Mouse (Mus musculus) activated CD4-positive, CD25-positive, alpha-beta regulatory T cell, adult 4 months (primary cell): ENCODE results near the gene Fancg. TPM values are rescaled to one million over a fixed set of nuclear protein-coding genes. Genes with fewer than 3 reads are reported as not detected.

Experiments
- ATAC-seq: one replicate; pipeline ENCODE4 v1.8.0; 2017
- polyA plus RNA-seq, 2 experiments: library from polyadenylated mRNA; unstranded; fragments of 100-300 nt; shearing (Covaris generic); gene quantifications; one replicate each; pipeline ENCODE4 v1.2.1; 2017

Fancg gene
- polyA plus RNA-seq, result 10 to 100 TPM; 16.5 to 27.4 TPM

DNA sequence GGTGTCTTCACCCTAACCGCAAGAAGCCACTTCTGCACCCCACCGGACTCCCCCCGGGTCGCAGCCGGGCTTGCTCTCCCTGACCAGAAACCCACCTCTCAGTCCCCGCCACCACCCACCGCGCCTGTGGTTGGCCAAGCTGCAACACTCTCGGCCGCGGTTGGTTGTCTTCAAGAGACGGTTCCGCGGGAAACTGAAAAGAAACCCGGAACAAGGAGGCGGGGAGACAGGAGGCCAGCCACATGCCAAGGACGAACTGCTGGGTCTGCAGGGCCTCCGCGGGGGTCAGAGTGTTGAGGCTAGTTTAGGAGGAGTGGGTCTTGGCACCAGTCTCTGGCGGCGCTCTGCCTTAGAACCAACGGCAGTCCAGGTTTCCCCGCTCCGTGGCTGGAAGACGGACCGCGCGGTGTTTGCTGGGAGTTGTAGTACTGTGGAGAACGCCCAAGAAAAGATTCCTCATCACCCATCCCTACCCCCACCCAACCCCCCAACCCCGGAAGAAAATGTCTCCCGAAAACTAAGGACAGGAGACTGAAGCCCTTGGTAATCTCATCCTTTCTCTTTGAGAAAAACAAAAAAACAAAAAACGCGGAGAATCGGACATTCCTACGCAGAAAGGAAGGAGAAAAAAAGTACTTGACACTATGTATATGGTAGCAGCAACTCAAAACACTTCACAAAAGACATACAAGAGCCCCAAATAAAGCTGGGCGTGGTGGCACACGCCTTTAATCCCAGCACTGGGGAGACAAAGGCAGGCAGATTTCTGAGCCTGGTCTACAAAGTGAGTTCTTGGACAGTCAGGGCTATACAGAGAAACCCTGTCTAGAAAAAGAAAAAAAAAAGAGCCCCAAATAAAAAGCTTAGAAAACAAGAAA, at the start of gene Fancg:
TSS of gene Fancg (minus strand) at position 346 of the 878 bp plus-strand sequence.
- ATAC-seq, result peak; percentile 87

DNA sequence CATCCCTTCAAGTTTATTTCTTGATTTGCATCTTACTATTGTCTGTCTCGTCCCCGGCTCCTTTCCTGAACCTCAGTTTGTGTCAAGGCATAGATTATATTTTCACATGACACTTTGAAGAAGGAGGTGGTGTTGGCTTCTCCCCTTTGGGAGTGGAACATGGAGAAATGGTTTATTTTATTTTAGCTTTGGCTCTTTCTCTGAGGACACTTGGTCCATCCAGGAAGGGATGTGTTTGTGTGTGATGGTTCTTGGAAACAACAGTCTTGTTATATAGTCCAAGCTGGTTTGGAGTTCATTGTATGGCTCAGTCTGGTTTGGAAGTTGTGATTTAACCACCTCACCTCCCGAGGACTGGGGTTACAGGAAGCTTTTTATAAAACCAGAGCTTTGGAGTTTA, 49.4 kb upstream of the Fancg start:
- no peak for ATAC-seq

- ATAC-seq, result peak; percentile 86
Observed at GRCm38 (mm10) chr4:43058753-43059654, 48.7 kb upstream of the Fancg start, which contains the start of gene Unc13b. TSS of gene Unc13b (plus strand) at chr4:43058953.

- no peak for ATAC-seq
Observed at GRCm38 (mm10) chr4:43058392-43058752, 48.1 kb upstream of the Fancg start.

- no peak for ATAC-seq
Observed at GRCm38 (mm10) chr4:43057654-43058053, 47.3 kb upstream of the Fancg start.

GRCm38 (mm10) chr4:43052627-43053026, 42.3 kb upstream of the Fancg start:
- ATAC-seq, result peak; percentile 79

GRCm38 (mm10) chr4:43047231-43047630, 36.9 kb upstream of the Fancg start:
- peak; percentile 41 for ATAC-seq

DNA sequence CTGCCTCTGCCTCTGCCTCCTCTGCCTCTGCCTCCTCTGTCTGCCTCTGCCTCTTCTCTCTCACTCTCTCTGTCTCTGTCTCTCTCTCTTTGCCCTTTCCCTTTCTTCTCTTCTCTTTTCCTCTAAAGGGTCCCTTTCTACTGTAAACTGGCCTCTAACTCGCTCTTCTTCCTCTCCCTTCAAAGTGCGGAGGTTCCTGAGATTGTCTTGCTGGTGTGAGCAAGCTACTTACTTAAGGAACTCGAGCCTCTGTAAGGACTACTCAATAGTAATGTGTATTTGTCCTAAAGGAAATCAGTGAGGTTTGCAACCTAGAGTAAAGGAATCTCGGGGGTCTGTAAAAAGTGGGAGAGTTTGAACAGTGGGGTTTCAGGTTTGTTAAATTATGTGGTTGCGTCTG, 36.3 kb upstream of the Fancg start:
- ATAC-seq, result no peak

DNA sequence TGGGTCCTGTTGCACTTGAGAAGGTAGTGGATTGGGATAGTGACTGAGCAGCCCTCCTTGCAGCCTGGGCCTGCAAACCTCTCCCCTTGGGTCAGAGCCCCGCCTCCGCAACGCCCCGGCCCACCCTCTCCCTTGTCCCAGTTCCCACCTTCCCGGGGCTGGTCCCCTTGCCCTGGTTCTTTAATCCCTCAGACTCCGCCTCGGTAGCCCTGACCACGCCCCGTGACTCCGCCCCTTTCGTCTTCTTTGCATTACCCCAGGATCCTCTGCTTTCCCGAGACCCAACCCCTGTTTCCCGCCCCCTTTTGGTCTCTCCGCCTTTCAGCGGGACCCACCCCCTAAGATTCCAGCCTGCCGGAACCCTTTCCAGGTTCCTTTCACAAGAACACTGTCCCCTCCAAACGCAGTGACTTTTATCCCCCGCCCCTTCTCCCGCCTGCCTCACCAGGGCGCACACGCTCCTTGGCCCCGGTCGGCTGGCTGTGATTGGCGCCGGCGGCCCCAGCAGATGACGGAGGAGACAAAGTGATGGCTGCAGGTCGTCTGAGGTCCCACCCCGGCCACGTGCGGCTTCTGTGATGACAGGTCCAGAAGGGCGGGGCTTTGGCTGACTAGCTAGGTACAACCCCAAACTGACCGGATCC, 35.5 kb upstream of the Fancg start, which contains the start of gene Fam214b:
TSS of gene Fam214b (minus strand) at position 562 of the 644 bp plus-strand sequence.
- ATAC-seq, result peak; percentile 71

GRCm38 (mm10) chr4:43045285-43045658, 35.0 kb upstream of the Fancg start:
- no peak for ATAC-seq

DNA sequence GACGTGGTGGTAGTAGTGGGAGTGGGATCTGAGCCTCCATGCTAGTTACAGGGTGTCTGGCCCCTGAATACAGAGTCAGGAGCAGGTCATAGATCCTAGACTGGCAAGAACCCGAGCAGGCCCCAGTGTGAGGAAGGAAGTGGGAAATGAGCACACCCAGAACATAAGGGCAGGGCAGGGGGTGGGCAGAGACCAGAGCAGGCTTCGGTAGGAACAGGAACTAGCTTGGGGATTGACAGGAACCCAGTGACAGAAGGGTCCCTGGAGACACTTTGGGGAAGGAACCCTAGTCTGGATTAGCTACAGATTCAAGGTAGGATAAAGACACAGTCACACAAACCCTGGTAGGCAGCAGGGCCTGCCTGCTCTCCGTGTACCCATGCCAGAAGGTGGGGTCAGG, 34.4 kb upstream of the Fancg start:
- no peak for ATAC-seq

DNA sequence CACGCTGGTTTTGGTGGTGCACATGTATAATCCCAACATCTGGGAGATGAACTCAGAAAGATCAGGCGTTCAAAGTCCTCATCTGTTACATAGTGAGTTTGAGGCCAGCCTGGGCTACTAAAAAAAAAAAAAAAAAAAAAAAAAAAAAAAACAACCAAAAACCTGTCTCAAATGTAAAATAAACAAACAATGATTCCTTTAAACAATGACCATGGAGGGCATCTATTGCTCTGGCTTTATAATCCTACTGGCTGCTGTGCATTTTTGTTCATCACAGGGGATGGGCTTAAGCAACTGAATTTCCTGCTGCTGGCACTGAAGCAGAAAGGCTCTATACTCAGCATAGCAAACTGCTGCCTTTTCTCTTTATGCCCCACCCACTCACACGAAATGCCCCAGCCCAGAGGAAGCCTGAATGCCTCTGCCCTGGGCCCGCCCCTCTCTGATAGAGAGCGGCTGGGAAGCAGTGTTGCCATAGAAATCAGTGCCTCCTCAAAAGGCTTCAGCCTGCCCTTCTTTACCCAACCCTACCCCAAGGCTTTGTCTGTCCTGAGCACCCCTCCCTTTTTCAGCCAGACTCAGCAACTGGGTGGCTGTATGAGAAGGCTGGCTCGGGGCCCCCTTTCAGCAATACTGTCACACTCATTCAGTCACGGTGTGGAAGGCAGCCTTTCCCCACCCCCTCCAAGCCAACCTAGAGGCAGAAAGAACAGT, 33.5 kb upstream of the Fancg start:
- peak; percentile 57 for ATAC-seq

GRCm38 (mm10) chr4:43040881-43041547, 30.7 kb upstream of the Fancg start:
- ATAC-seq, result no peak

- peak; percentile 89 for ATAC-seq
Observed at GRCm38 (mm10) chr4:43040114-43040572, 29.8 kb upstream of the Fancg start.

- no peak for ATAC-seq
Observed at GRCm38 (mm10) chr4:43039609-43040008, 29.3 kb upstream of the Fancg start.

GRCm38 (mm10) chr4:43038567-43039495, 28.5 kb upstream of the Fancg start:
- ATAC-seq, result no peak

GRCm38 (mm10) chr4:43037860-43038566, 27.7 kb upstream of the Fancg start:
- no peak for ATAC-seq

GRCm38 (mm10) chr4:43036356-43036755, 26.1 kb upstream of the Fancg start:
- no peak for ATAC-seq

- no peak for ATAC-seq
Observed at GRCm38 (mm10) chr4:43035851-43036250, 25.5 kb upstream of the Fancg start.

GRCm38 (mm10) chr4:43033481-43033880, 23.2 kb upstream of the Fancg start:
- no peak for ATAC-seq
